Mouse (Mus musculus) cortical plate, adult 2 months (tissue): ENCODE data around the gene Ptbp3. TPM values are rescaled to one million over a fixed set of nuclear protein-coding genes. Genes with fewer than 3 reads are reported as not detected.

Source experiments
- H3K27ac ChIP-seq: fragments of 200-500 bp; 2 replicates; pipeline ENCODE4 v1.5.1; 2012; ENCODE audit warnings: low read length, control low read depth, inconsistent platforms; ENCODE audit not compliant: insufficient read depth
- H3K4me1 ChIP-seq: fragments of 200-500 bp; 2 replicates; pipeline ENCODE4 v1.6.1; 2011; ENCODE audit warnings: low read length; ENCODE audit not compliant: control insufficient read depth, insufficient read depth
- H3K4me3 ChIP-seq: fragments of 200-500 bp; 2 replicates; pipeline ENCODE4 v1.5.1; 2011; ENCODE audit warnings: mild to moderate bottlenecking, low read length, control low read depth; ENCODE audit not compliant: insufficient read depth
- CTCF ChIP-seq: fragments of 200-500 bp; IDR thresholded peaks from 2 replicates; pipeline ENCODE4 v1.5.1; 2011; ENCODE audit warnings: mild to moderate bottlenecking, control low read depth, low read length; ENCODE audit not compliant: insufficient read depth; ENCODE audit errors: extremely low read depth
- POLR2A ChIP-seq: fragments of 200-500 bp; IDR thresholded peaks from 2 replicates; pipeline ENCODE4 v1.6.1; 2011; ENCODE audit warnings: mild to moderate bottlenecking, low read length, control low read depth; ENCODE audit not compliant: insufficient read depth; ENCODE audit errors: extremely low read depth
- polyA plus RNA-seq: library from polyadenylated mRNA; depleted of rRNA; stranded (reverse); fragments of >200 nt; gene quantifications from 2 replicates; pipeline ENCODE4 v1.2.3, GENCODE M21; 2012

Ptbp3 gene
- polyA plus RNA-seq, 1 experiment, result 9.5 TPM

DNA sequence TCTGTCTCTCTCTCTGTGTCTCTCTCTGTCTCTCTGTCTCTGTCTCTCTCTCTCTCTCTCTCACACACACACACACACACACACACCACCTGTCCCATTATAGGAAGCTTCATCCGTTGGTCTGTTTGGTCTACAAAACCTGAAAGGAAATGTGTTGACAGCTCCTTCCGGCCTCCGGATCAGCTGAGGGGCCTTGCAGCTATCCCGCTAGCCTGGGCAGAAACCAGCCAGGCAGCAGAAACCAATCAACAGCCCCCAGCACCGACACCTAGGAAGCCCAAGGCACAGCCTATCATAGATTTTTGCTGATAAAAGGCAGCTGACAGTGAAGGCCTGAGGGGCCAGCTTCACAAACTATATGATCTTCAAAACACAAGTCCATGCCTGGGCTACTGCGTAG is 103.6 kb downstream of the Ptbp3 start:
- TF ChIP-seq POLR2A, result no peak
- no peak for TF ChIP-seq CTCF
- no peak overlapping the region for H3K27ac ChIP-seq
- H3K4me1 ChIP-seq, result no peaks in the 10 kb centered on the region
- no peak overlapping the region for H3K4me3 ChIP-seq

DNA sequence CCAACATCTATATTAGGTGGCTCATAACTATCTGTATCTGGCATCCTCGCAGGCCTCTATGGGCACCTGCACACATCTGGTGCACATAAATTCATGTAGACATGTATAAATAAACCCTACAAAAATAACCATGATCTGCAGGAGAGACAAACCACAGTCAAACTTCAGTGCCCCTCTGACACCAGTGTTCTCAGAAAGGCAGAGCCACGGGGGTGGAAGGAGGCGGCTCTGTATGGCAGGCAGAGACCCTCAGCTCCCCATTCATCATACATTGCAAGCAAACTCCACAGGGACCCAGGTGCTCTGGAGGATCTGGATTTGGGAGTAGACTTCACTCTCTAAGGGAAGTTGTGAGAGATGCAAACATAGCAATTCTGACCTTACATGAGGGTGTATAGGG is 104.2 kb downstream of the Ptbp3 start:
- H3K4me3 ChIP-seq, result no peak overlapping the region
- no peak for TF ChIP-seq CTCF
- no peak for TF ChIP-seq POLR2A
- H3K27ac ChIP-seq, result no peak overlapping the region
- no peaks in the 10 kb centered on the region for H3K4me1 ChIP-seq

- Histone ChIP-seq H3K27ac (no peak overlapping the region), H3K4me1 (no peaks in the 10 kb centered on the region), H3K4me3 (no peak overlapping the region)
- TF ChIP-seq POLR2A (no peak), CTCF (no peak)
These were observed 105.1 kb downstream of the Ptbp3 start for GRCm38 (mm10) chr4:59444085-59444484.

- TF ChIP-seq CTCF, result no peak
- TF ChIP-seq POLR2A, result no peak
- Histone ChIP-seq H3K4me1 (no peaks in the 10 kb centered on the region), H3K4me3 (no peak overlapping the region), H3K27ac (no peak overlapping the region)
These were observed 107.9 kb downstream of the Ptbp3 start for GRCm38 (mm10) chr4:59441265-59441664.

- H3K4me1 ChIP-seq, result no peaks in the 10 kb centered on the region
- H3K4me3 ChIP-seq, result no peak overlapping the region
- no peak overlapping the region for H3K27ac ChIP-seq
- TF ChIP-seq POLR2A (no peak), CTCF (no peak)
These were observed 109.2 kb downstream of the Ptbp3 start for GRCm38 (mm10) chr4:59439960-59440359.

- TF ChIP-seq CTCF (no peak), POLR2A (no peak)
- H3K27ac ChIP-seq, result no peak overlapping the region
- H3K4me3 ChIP-seq, result no peak overlapping the region; the same call in 1 of the 2 replicates
- no peaks in the 10 kb centered on the region for H3K4me1 ChIP-seq
These were observed 110.1 kb downstream of the Ptbp3 start for GRCm38 (mm10) chr4:59439041-59439440.

- peak within 1 kb of the TSS; percentile 58 for H3K4me3 ChIP-seq
- no peaks in the 10 kb centered on the region for H3K4me1 ChIP-seq
- no peak within 1 kb of the TSS for H3K27ac ChIP-seq
- TF ChIP-seq POLR2A, result no peak
- TF ChIP-seq CTCF, result no peak
These were observed 110.9 kb downstream of the Ptbp3 start, which contains the start of gene Susd1 for GRCm38 (mm10) chr4:59437990-59438854. Gene Susd1 (minus strand): TSS chr4:59438633.

DNA sequence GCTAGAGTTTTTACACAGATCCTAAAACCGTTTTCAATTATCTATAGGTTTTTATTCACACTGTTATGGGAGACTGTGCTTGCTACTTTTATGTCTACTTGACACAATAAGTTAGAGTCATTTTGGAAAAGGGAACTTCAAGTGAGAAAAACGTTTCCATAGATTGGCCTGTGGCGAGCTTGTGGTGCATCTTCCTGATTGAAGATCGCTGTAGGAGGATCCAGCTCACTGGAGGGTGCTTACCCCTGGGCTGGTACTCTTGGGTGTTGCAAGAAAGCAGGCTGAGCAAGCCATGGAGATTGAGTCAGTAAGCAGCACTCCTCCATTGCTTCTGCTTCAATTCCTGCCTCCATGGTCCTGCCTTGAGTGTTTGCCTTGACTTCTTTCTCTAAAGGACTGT is 113.2 kb downstream of the Ptbp3 start:
- TF ChIP-seq POLR2A (no peak), CTCF (no peak)
- H3K4me1 ChIP-seq, result no peaks in the 10 kb centered on the region
- no peak overlapping the region for H3K4me3 ChIP-seq
- H3K27ac ChIP-seq, result no peak overlapping the region

GRCm38 (mm10) chr4:59434039-59434438 is 115.1 kb downstream of the Ptbp3 start:
- H3K4me1 ChIP-seq, result no peaks in the 10 kb centered on the region
- TF ChIP-seq POLR2A (no peak), CTCF (no peak)
- H3K27ac ChIP-seq, result no peak overlapping the region
- H3K4me3 ChIP-seq, result no peak overlapping the region

DNA sequence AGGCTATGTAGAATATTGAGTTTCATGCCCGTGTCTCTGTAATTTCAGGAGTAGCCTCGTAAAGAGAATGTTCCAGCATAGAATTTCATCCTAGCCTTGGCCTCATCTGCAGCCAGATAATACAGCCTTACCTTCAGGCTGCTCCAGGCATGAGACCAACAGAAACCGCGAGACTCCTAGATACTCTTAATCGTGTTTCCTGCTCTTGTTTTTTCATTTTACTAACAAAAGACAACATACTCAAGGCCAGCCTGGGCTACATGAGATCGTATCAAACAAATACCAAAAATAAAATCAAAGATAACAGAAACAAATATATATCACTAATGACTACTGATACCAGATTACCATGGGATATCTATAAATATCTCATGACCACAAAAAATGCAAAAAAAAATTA is 120.0 kb downstream of the Ptbp3 start:
- H3K4me3 ChIP-seq, result no peak overlapping the region
- TF ChIP-seq CTCF (no peak), POLR2A (no peak)
- H3K27ac ChIP-seq, result no peak overlapping the region
- H3K4me1 ChIP-seq, result no peaks in the 10 kb centered on the region
